Mouse (Mus musculus) CH12.LX (cell line): ENCODE data around the gene Dlgap3. TPM values are rescaled to one million over a fixed set of nuclear protein-coding genes. Genes with fewer than 3 reads are reported as not detected.

Experiments used
- DNase-seq: peaks from one replicate; pipeline ENCODE4 v3.0.0-alpha.2; 2013; ENCODE audit errors: extremely low read depth
- H3K27ac ChIP-seq: 2 replicates; pipeline ENCODE4 v1.5.1; 2012; ENCODE audit warnings: low read depth, mild to moderate bottlenecking, control low read depth, moderate library complexity; ENCODE audit not compliant: insufficient read depth
- H3K27me3 ChIP-seq: replicated peaks from 2 replicates; pipeline ENCODE3; 2012; ENCODE audit warnings: inconsistent platforms
- H3K36me3 ChIP-seq, 2 experiments: replicated peaks in 1 of 2; 2 replicates each; pipeline versions ENCODE3 to v1.6.1; 2012; ENCODE audit warnings: inconsistent platforms in 1 of 2, low read length in 1 of 2, mild to moderate bottlenecking in 1 of 2, mixed read lengths in 1 of 2, moderate library complexity in 1 of 2; ENCODE audit not compliant: control insufficient read depth in 1 of 2, insufficient read depth in 1 of 2
- H3K4me1 ChIP-seq, 2 experiments: 2 replicates each; pipeline ENCODE4 v1.6.1; 2012; ENCODE audit warnings: inconsistent platforms in 1 of 2, moderate library complexity in 1 of 2; ENCODE audit not compliant: insufficient read depth in 2 of 2, control insufficient read depth in 1 of 2
- H3K4me2 ChIP-seq: 2 replicates; pipeline ENCODE4 v1.6.1; 2012; ENCODE audit warnings: low read depth, mild to moderate bottlenecking, control low read depth; ENCODE audit not compliant: poor library complexity, insufficient read depth, severe bottlenecking
- H3K4me3 ChIP-seq, 3 experiments: fragments of 150-350 bp in 1 of 3; sonication (generic) in 1 of 3; replicated peaks in 1 of 3; 2 replicates each; pipeline versions ENCODE3 to v1.5.1; 2011 to 2012; ENCODE audit warnings: low read depth in 2 of 3, low read length in 2 of 3, mild to moderate bottlenecking in 2 of 3, moderate library complexity in 2 of 3, control low read depth in 1 of 3, improper control_type of control experiment in 1 of 3, inconsistent platforms in 1 of 3, mixed read lengths in 1 of 3; ENCODE audit not compliant: poor library complexity in 1 of 3
- H3K79me2 ChIP-seq: replicated peaks from 2 replicates; pipeline ENCODE4 v1.6.1; 2012; ENCODE audit warnings: mild to moderate bottlenecking, moderate library complexity; ENCODE audit not compliant: control insufficient read depth, poor library complexity, insufficient read depth, severe bottlenecking; ENCODE audit errors: extremely low read depth
- H3K9ac ChIP-seq: 2 replicates; pipeline ENCODE4 v1.6.1; 2012; ENCODE audit warnings: low read depth, mild to moderate bottlenecking, control low read depth, moderate library complexity; ENCODE audit not compliant: insufficient read depth
- H3K9me3 ChIP-seq: replicated peaks from 2 replicates; pipeline ENCODE3; 2012; ENCODE audit warnings: low read length, inconsistent platforms, mixed read lengths
- CHD1 ChIP-seq: IDR thresholded peaks from 2 replicates; pipeline ENCODE4 v1.6.1; 2012; ENCODE audit warnings: low read depth, low read length, improper control_type of control experiment, inconsistent platforms
- CHD2 ChIP-seq: IDR thresholded peaks from 2 replicates; pipeline ENCODE4 v1.6.1; 2011; ENCODE audit warnings: low read length, improper control_type of control experiment
- E2F4 ChIP-seq: IDR thresholded peaks from 2 replicates; pipeline ENCODE4 v1.6.1; 2011; ENCODE audit warnings: low read depth, low read length, improper control_type of control experiment; ENCODE audit not compliant: insufficient replicate concordance
- ELF1 ChIP-seq: IDR thresholded peaks from 2 replicates; pipeline ENCODE4 v1.6.1; 2014; ENCODE audit warnings: low read depth, mild to moderate bottlenecking, inconsistent platforms, low read length, improper control_type of control experiment
- HCFC1 ChIP-seq: IDR thresholded peaks from 2 replicates; pipeline ENCODE4 v1.6.1; 2012; ENCODE audit warnings: low read depth, mild to moderate bottlenecking, inconsistent platforms, low read length, improper control_type of control experiment
- JUND ChIP-seq: conservative IDR thresholded peaks from 2 replicates; pipeline ENCODE4 v1.6.1; 2011; ENCODE audit warnings: low read depth, low read length, improper control_type of control experiment
- KAT2A ChIP-seq: IDR thresholded peaks from 2 replicates; pipeline ENCODE4 v1.6.1; 2012; ENCODE audit warnings: low read length, improper control_type of control experiment, inconsistent platforms; ENCODE audit not compliant: insufficient replicate concordance
- MAX ChIP-seq: IDR thresholded peaks from 2 replicates; pipeline ENCODE4 v1.6.1; 2011; ENCODE audit warnings: low read length, improper control_type of control experiment
- MEF2A ChIP-seq: IDR thresholded peaks from 2 replicates; pipeline ENCODE4 v1.6.1; 2014; ENCODE audit warnings: low read depth, mild to moderate bottlenecking, inconsistent platforms, low read length, improper control_type of control experiment, borderline replicate concordance
- MXI1 ChIP-seq: IDR thresholded peaks from 2 replicates; pipeline ENCODE4 v1.6.1; 2011; ENCODE audit warnings: mild to moderate bottlenecking, low read depth, low read length, improper control_type of control experiment
- POLR2A ChIP-seq: IDR thresholded peaks from 2 replicates; pipeline ENCODE4 v1.6.1; 2011; ENCODE audit warnings: low read depth, mild to moderate bottlenecking, improper control_type of control experiment, low read length
- POLR2AphosphoS2 ChIP-seq: IDR thresholded peaks from 2 replicates; pipeline ENCODE4 v1.6.1; 2011; ENCODE audit warnings: low read depth, low read length, improper control_type of control experiment
- TBP ChIP-seq: conservative IDR thresholded peaks from 2 replicates; pipeline ENCODE4 v1.6.1; 2011; ENCODE audit warnings: low read depth, low read length, improper control_type of control experiment
- USF1 ChIP-seq: IDR thresholded peaks from 2 replicates; pipeline ENCODE4 v1.6.1; 2014; ENCODE audit warnings: low read depth, mild to moderate bottlenecking, inconsistent platforms, low read length, improper control_type of control experiment
- USF2 ChIP-seq: conservative IDR thresholded peaks from 2 replicates; pipeline ENCODE4 v1.6.1; 2011; ENCODE audit warnings: low read depth, low read length, improper control_type of control experiment
- ZC3H11A ChIP-seq: IDR thresholded peaks from 2 replicates; pipeline ENCODE4 v1.6.1; 2012; ENCODE audit warnings: low read depth, mild to moderate bottlenecking, inconsistent platforms, low read length, improper control_type of control experiment
- ZKSCAN1 ChIP-seq: IDR thresholded peaks from 2 replicates; pipeline ENCODE4 v1.6.1; 2012; ENCODE audit warnings: low read depth, inconsistent platforms, low read length, improper control_type of control experiment, borderline replicate concordance
- dilution Hi-C: fragments of 300-500 bp; cut with MboI; formaldehyde crosslinking; loops from 2 replicates; pipeline ENCODE4 v1.14.3; 2020; ENCODE audit warnings: low sequenced_read_pairs; ENCODE audit not compliant: extremely low pct_unique_long_range_greater_than_20kb, extremely low pct_ligation_motif_present
- in situ Hi-C: fragments of 300-500 bp; cut with MboI; formaldehyde crosslinking; loops from 3 replicates; pipeline ENCODE4 v1.14.3; 2019; ENCODE audit warnings: low sequenced_read_pairs, low pct_ligation_motif_present, low pct_unique_long_range_greater_than_20kb, mixed read lengths
- polyA plus RNA-seq: library from polyadenylated mRNA; unstranded; fragments of >175 nt; gene quantifications from 2 replicates; pipeline ENCODE4 v1.2.1, GENCODE M21; 2012; ENCODE audit warnings: low read depth; ENCODE audit not compliant: insufficient read length
- total RNA-seq, 2 experiments: library from RNA; depleted of rRNA; stranded (reverse); fragments of 300-350 nt in 1 of 2; fragments of >200 nt in 1 of 2; gene quantifications; 2 replicates each; pipeline ENCODE4 v1.2.3; 2012 to 2014

Dlgap3 gene
- total and polyA plus RNA-seq, 3 experiments = 0.07 to 0.55 (median 0.08) TPM

- H3K4me3 ChIP-seq = no peak overlapping the region
- H3K9me3 ChIP-seq = peaks cover 3% of the 10 kb centered on the region
- no peak for TF ChIP-seq MAX
- TF ChIP-seq ZC3H11A = no peak
- no peak for TF ChIP-seq E2F4
- no peak for TF ChIP-seq TBP
- TF ChIP-seq POLR2AphosphoS2 = no peak
- no peak for TF ChIP-seq HCFC1
- no peak for TF ChIP-seq ZKSCAN1
- no peak for TF ChIP-seq USF1
- TF ChIP-seq CHD1 = no peak
- no peak for TF ChIP-seq MEF2A
- no peak for TF ChIP-seq MXI1
- TF ChIP-seq ELF1 = no peak
- TF ChIP-seq JUND = no peak
- no peak for TF ChIP-seq USF2
- TF ChIP-seq POLR2A = no peak
- TF ChIP-seq CHD2 = no peak
- no peak for TF ChIP-seq KAT2A
- TF ChIP-seq, all 38 proteins: peak for 0
- peaks cover 74% of the 10 kb centered on the region for H3K27me3 ChIP-seq
- no peaks in the 10 kb centered on the region for H3K79me2 ChIP-seq
- no peak for DNase-seq
- in situ Hi-C loops = no loop called here
- H3K9ac ChIP-seq = no peak overlapping the region
- no peak overlapping the region for H3K27ac ChIP-seq
- H3K36me3 ChIP-seq = no peaks in the 10 kb centered on the region
- dilution Hi-C loops = no loop called here
- peaks cover 4 to 5% of the 10 kb centered on the region in 2 experiments; a peak in 3 of 4 replicates for H3K4me1 ChIP-seq
- no peak overlapping the region for H3K4me2 ChIP-seq
These were observed 1.9 kb downstream of the Dlgap3 start for GRCm38 (mm10) chr4:127170866-127171265.

- H3K27me3 ChIP-seq = peaks cover 76% of the 10 kb centered on the region
These were observed 2.4 kb downstream of the Dlgap3 start for GRCm38 (mm10) chr4:127171341-127171905.

More at GRCm38 (mm10) chr4:127171341-127171905, 2.4 kb downstream of the Dlgap3 start:
- no peak overlapping the region for H3K4me3 ChIP-seq
- in situ Hi-C loops = no loop called here
- H3K79me2 ChIP-seq = no peaks in the 10 kb centered on the region
- no peak overlapping the region for H3K9ac ChIP-seq
- no peak overlapping the region for H3K27ac ChIP-seq
- DNase-seq = no peak
- peaks cover 3% of the 10 kb centered on the region for H3K9me3 ChIP-seq
- H3K36me3 ChIP-seq = no peaks in the 10 kb centered on the region
- peaks cover 4 to 5% of the 10 kb centered on the region in 2 experiments; a peak in 3 of 4 replicates for H3K4me1 ChIP-seq
- TF ChIP-seq TBP = no peak
- dilution Hi-C loops = no loop called here
- no peak overlapping the region for H3K4me2 ChIP-seq
